Mouse (Mus musculus) kidney, adult 18-20 months (tissue): ENCODE measurements around the gene Fry.

Experiments
- DNase-seq: peaks from one replicate; pipeline ENCODE4 v3.0.0; 2021

Gene Fry

DNA sequence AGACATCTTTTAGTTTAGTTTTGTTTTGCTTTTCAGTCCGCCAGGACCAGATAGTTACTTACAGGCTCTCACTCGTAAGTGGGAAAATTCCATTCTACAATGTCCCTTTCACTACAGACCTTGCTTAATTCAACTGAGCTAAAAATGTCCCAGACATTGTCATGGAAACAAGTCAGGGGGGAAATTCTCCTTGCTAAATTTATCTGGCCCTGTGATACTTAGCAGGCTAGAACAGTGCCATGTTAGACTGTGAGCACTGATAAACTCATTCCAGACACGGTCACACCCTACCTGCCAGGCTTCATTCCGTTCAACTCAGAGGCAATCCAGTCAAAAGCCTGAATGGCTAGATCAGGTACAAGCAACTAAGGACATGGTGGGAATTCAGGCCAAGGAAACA, 227.9 kb downstream of the Fry start:
- DNase-seq = no peak

- no peak for DNase-seq
These were observed 229.4 kb downstream of the Fry start for GRCm38 (mm10) chr5:150347845-150348244.

- no peak for DNase-seq
These were observed 229.9 kb downstream of the Fry start for GRCm38 (mm10) chr5:150348302-150348701.

GRCm38 (mm10) chr5:150351191-150351590, 232.7 kb downstream of the Fry start:
- no peak for DNase-seq

DNA sequence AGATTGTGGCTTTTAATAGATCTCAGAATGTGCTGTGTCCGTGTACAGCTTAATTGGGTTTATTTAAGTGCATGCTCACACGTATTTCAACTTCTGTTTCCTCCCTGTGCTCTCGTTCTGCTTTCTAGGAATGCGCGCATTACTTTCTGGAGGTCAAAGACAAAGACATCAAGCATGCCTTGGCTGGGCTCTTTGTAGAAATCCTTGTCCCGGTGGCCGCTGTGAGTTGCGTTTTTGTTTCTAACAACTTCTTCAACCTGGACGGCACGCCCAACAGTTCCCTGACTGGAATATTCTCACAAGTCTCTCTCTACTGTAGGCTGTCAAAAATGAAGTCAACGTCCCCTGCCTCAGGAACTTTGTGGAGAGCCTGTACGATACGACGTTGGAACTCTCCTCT, 240.2 kb downstream of the Fry start:
- no peak for DNase-seq

DNA sequence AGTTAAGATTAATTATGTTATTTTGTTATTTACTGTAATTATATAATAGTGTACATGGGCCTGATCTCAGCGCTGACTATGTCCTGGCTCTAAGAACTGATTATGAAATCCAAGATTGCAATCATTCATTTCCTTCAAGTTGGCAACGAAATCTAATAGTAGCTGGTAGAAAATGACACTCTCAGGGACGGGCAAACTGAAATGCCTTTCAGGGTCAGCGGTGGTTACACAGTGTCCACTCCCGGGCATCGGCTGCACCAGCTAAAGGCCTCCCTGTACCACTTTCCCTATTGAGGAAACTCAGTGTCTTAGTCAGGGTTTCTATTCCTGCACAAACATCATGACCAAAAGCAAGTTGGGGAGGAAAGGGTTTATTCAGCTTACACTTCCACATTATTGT, 243.8 kb downstream of the Fry start:
- no peak for DNase-seq

DNA sequence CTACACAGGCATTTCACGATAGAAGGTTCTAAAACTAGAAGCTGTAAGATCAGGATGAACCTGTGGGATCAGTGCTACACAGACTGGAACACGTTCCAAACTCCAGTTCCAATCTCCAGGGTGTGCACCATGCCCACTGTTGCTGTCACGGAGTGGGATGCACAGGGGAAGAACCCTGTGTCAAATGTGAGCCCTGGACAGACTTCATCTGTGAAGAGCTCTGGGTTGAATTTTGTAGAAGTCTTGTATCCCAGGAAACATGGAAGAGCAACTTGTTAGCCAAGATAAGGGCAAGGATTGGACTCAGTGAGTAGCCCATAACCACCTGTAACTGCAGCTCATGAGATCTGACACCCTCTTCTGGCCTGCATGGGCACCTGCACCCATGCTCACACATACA, 246.2 kb downstream of the Fry start:
- DNase-seq = no peak

- no peak for DNase-seq
These were observed 248.6 kb downstream of the Fry start for GRCm38 (mm10) chr5:150367027-150367426.

DNA sequence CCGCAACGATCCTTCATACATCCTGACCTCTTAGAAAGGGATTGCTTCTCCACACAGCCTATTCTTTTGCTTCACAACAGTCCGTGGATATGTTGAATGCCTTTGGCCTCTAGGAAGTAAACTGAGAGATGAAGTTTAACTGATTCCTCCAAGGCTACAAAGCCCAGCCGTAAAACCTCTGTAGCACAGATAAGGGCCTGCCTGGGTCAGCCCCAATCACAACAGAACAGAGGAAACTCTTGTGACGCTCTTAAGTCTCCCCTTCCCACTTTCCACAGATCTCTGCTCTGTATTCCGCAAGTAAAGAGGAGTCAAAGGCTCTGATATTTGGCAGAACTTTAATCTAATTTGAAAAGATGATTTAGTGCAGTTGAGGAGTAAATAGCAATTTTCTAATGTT, 251.8 kb downstream of the Fry start:
- DNase-seq = no peak

DNA sequence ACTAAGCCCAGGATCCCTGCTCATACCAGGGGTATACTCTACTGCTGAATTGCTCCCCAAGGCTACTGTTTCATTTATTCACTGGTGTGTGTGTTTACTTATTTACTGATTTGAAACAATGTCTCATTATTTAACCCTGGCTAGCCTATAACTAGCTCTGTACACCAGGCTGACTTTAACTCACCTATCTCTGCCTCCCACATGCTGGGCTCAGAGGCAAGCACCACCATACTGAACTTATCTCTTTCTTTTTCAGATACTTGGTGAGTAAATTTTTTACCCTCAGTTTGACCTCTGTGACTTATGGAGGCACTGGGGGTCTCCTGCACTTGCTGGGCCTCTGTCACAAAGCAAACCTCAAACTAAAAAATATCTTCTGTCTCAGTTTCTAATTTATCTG, 252.4 kb downstream of the Fry start:
- DNase-seq = no peak

DNA sequence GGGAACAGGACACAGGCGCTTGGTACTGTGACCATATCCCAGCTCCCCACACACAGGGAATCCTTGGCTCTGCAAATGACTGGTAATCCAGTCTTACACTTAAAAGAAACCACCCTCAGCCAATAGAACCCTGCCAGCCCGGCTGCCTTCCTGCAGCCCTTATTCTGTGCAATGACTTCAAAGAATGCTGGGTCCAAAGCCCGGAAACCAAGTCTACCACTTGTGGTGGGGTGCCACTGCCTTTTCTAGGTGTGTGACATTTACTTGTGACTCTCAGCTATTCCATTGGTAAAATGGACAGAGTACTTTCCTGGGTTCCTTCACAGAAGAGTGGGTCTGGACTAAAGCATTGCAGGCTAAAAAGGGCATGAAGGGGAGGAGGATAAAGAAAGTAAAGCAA, 254.5 kb downstream of the Fry start:
- DNase-seq = no peak

DNA sequence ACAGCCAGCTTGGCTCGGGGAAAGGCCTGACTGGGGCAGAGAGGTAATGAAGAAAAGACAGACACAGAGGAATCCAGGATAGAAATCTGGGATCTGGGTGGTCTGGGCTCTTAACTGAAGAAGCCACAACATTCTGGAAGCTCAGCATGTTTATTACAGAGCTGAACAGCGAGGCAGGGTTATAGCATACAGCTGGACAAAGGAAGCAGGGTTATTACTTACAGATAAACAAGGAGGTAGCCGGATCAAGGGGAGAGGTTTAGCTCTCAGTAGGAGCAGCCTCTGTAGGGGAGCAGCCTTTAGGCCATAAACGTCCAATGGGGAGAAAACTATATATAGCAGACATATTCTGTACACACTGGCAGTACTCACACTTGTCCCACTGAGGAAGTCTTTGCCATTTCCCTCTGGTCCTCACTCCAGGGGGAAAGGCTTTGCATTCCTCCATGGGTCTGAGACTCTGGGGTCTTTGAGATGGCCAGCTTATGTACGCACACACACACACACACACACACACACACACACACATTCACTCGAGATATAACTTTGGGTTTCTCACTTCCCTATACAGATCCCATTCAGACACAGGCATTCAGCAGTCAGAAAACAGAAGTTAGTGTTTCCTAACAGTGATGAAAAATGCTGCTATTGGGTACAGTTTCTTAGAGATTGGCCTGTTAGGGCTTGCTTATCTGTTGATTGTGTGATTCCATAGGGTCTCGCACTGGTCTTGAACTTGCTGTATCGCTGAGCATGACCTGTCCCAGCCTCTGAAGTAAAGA, 256.5 kb downstream of the Fry start:
- no peak for DNase-seq

GRCm38 (mm10) chr5:150378586-150378985, 260.1 kb downstream of the Fry start:
- no peak for DNase-seq

DNA sequence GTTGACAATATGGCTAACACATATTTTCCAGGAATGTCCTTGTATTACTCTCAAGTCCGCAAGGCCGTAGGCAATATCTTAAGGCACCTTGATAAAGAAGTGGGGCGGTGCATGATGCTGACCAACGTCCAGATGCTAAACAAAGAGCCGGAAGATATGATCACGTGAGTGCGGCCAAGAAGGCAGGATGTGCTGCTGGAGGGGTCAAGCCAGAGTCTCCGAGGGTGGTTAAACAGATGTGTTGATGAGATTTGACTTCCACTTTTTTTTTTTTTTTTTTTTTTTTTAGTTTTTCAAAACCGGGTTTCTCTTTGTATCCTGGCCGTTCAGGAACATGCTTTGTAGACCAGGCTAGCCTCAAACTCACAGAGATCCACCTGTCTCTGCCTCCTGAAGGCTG, 262.3 kb downstream of the Fry start:
- DNase-seq = no peak

GRCm38 (mm10) chr5:150382411-150382810, 264.0 kb downstream of the Fry start:
- no peak for DNase-seq

- DNase-seq = no peak
These were observed 266.1 kb downstream of the Fry start for GRCm38 (mm10) chr5:150384272-150385215.

- no peak for DNase-seq
These were observed 266.8 kb downstream of the Fry start for GRCm38 (mm10) chr5:150385224-150385623.

DNA sequence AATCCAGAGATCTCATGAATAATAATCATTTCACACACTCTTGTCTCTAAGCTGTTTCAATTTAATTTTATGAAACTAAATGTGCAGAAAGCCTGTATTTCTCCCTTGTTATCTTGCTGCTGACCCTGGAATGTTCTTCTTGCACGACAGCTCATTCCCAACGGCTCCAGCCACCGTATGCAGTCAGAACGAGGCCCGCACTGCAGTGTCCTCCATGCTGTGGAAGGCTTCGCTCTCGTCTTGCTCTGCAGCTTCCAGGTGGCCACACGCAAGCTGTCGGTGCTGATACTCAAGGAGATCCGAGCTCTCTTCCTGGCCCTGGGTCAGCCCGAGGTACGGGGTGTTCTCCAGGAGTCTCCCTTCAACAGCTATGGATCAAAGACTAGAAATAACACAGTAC, 270.2 kb downstream of the Fry start:
- DNase-seq = no peak

DNA sequence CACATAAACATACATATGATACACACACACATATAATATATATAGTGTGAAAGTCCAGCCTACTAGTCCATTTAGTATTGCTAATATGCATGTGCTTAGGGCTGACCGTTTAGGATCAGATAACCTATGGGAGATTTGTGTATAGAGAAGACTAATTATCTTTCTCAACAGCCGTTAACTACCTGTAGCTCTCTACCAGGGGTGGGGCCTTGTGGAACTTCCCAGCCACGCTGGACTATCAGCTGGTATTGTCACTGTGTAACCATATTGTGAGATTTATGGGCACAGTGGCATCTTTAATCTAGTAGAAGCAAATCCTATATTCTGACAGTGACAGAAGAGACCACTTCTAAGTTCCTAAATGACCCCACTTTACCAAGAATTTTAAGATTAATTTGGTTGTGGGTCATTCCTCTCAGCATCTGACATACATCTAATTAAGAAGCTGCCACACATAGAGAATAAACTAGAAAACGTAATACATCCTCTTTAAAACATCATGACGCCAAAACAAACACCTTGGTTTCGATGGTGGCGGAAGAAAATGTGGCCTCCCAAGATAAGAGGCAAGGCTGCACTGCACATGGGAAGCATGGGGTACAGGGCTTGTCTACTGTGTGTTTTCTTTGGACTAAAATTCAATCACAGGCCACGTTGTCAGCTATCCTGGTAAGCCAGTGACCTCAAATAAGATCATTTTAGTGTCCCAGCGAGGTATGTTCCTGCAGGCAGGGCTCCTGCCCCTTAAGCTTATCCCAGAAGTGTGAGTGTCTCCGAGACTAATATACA, 271.3 kb downstream of the Fry start:
- DNase-seq = no peak

DNA sequence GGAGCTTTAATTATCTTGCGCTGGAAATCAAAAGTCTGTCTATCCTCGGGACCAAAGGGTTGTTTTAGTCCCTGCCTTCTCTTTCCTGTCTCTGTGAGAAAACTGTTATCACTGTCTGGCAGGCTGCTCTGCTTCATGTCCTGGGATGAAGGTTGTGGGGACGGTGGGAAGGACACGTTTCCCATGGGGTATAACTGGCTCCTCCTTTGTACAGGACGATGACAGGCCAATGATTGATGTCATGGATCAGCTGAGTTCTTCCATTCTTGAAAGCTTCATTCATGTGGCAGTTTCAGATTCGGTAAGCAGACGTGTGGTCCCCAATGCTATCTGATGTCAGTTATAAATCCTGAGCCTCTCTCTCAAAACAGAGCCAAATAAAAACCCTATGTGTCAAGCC, 272.0 kb downstream of the Fry start:
- no peak for DNase-seq

- no peak for DNase-seq
These were observed 276.2 kb downstream of the Fry start for GRCm38 (mm10) chr5:150394645-150395044.

DNA sequence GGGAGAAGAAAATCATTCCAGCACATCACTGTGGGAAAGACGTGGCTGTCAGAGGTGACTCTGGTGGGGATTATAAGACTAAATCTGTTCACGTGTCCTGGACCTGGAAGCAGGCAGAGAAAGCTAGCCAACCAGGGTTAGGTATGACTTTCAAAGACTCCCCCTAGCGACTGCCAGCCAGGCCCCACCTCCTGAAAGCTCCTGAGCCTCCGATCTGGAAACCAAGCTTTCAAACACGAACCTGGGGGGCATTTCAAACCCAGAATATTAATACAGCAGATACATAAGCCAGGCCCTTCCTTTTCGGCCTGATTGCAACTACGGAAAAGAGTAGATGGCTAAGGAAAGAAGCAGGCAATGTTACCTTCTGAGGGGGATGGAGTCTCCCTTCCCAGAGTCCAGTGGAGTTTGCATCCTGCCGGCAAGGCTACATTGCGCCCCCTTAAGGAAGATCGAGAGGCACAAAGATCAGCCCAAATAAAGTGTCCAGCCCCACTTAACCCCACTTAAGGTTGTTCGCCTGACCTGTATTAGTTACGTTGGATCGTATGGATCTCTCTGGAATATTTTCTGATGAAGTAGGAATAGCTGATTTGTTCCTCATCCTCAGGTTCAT, 284.5 kb downstream of the Fry start:
- DNase-seq = no peak

DNA sequence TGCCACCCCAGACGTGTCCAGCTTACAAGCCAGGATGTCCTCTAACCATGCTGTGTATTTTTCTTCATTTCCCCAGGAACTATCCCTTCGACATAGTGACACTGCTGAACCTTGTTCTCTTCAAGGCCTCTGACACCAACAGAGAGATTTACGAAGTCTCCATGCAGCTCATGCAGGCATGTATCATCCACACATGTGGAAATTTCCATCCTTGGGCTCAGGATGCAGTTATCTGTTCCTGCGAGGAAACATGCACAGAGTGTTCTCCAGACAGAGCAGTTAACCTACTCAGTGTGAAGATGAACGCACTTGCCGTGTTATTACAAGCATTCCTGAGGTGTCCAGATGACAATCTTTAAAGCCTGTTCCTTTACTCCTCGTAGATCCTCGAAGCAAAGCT, 286.4 kb downstream of the Fry start:
- no peak for DNase-seq
